ENCODE assay signal across 8 mouse cellular contexts in the genomic region with DNA sequence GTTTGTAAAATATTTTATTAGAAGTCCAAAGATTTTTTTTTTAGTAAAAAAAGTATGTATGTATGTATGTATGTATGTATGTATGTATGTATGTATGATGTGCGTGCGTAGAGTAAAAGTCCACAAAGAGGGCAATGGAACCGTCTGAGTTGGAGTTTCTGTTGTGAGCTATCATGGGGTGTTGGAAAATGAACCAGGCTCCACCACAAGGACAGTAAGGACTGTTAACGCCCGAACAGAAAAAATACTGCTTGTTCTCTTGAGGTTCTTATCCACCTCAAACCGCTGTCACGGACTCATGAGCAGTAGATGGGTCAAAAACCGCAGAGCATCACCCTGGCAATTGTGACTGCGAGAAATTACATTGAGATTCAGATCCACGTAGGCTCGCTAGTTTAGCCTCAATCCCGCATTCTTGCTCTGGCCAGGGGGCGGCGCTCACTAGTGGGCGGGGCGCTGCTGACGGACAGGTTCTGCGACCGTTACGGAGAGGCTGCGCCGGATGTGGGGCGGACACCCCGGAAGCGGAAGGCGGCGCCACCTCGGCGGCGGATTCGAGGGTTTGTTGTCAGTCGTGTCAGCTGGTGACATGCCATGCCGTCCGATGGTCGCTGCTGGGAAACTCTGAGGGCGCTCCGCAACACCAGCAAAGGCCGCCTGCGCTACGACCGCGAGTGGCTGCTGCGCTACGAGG. TPM values are rescaled to one million over a fixed set of nuclear protein-coding genes. Genes with fewer than 3 reads are reported as not detected.
DNase-seq lines count a peak whose midpoint lies in the region; ATAC-seq lines count a peak whose summit lies in the region.

A gene (plus strand): TSS at position 521 of the 694 bp plus-strand sequence.

- H3K4me3 ChIP-seq in hindbrain, embryonic 16.5 days (ENCODE audit: low read length): peak within 1 kb of the TSS; percentile 95
- H3K4me3 ChIP-seq in macrophage (ENCODE audit: inconsistent target): peak within 1 kb of the TSS; percentile 65

- peak within 1 kb of the TSS; percentile 84 for H3K4me2 ChIP-seq in hindbrain, embryonic 16.5 days (ENCODE audit: low read length)

- H3K36me3 ChIP-seq in hindbrain, embryonic 16.5 days (ENCODE audit: control insufficient read depth, insufficient read depth, low read length): peaks cover 23% of the 10 kb centered on the region
- peaks cover 13% of the 10 kb centered on the region; the same call in 1 of the 2 replicates for H3K36me3 ChIP-seq in macrophage (ENCODE audit: inconsistent target)

- H3K27ac ChIP-seq in hindbrain, embryonic 16.5 days (ENCODE audit: low read depth, low read length): peak within 1 kb of the TSS; percentile 86
- peak within 1 kb of the TSS; percentile 32; the same call in 1 of the 2 replicates for H3K27ac ChIP-seq in macrophage

- peak within 1 kb of the TSS; percentile 72 for H3K9ac ChIP-seq in hindbrain, embryonic 16.5 days (ENCODE audit: low read depth, low read length)

- peak; percentile 99 for ATAC-seq in hindbrain, embryonic 16.5 days

- H3K9me3 ChIP-seq in hindbrain, embryonic 16.5 days (ENCODE audit: control insufficient read depth, low read length): no peaks in the 10 kb centered on the region

- peaks cover 8% of the 10 kb centered on the region; the same call in 1 of the 2 replicates for H3K79me2 ChIP-seq in macrophage (ENCODE audit: inconsistent target)

- peak; percentile 88 for DNase-seq in WW6 (ENCODE audit: low read depth, low spot score)
- DNase-seq in cerebellum, postnatal 4 days (ENCODE audit: low spot score in 2 of 2): peak; percentile 95 to 98
- DNase-seq in gastrocnemius, adult 18-20 months (ENCODE audit: low spot score): peak; percentile 96
- peak; percentile 97 to 98 for DNase-seq in left cerebral cortex, adult 18-20 months (ENCODE audit: low spot score in 2 of 2)
- peak; percentile 97 for DNase-seq in right cerebral cortex, adult 18-20 months
- DNase-seq in urinary bladder, postnatal 10 days (ENCODE audit: low spot score): peak; percentile 93

- no peaks in the 10 kb centered on the region for H3K27me3 ChIP-seq in hindbrain, embryonic 16.5 days (replicated peaks; ENCODE audit: control insufficient read depth, insufficient read depth, low read length)

- WGBS in hindbrain, embryonic 16.5 days: 3% methylated on average over 41 of the region's 44 CpGs
- 3% methylated on average over 37 of the region's 44 CpGs for WGBS in macrophage (ENCODE audit: missing documents)

- H3K4me1 ChIP-seq in hindbrain, embryonic 16.5 days (ENCODE audit: control insufficient read depth, insufficient read depth, low read depth, low read length): peaks cover 6% of the 10 kb centered on the region

RNA-seq across cellular contexts. Expression of the gene that starts here (rescaled TPM):
- total RNA-seq in gastrocnemius, adult 18-20 months (2021): 10 to 100 TPM; 23.1 to 23.9 TPM
- 59.6 and 66.0 TPM in 2 replicates for polyA plus RNA-seq in hindbrain, embryonic 16.5 days (2015; fragmentation: Nextera tagmentation; extraction: Ambion mirVana)
- 10 to 100 TPM; 44.0 to 49.5 TPM for total RNA-seq in left cerebral cortex, adult 18-20 months (2021)
- total RNA-seq in macrophage (2018; cell fraction: chromatin; rRNA removed): 10 to 100 TPM in 25 of 26 experiments, 1 to 10 TPM in 1; 9.6 to 70.2 (median 31.0) TPM
- 10 to 100 TPM in 1 of 26 experiments, 1 to 10 TPM in 25; 5.9 to 10.3 (median 8.4) TPM for total RNA-seq in macrophage (2018; cell fraction: cytosol; rRNA removed)
- 10 to 100 TPM in 16 of 26 experiments, 1 to 10 TPM in 10; 4.9 to 32.5 (median 15.2) TPM for total RNA-seq in macrophage (2018; cell fraction: nucleus; rRNA removed)
- 7.9 to 12.5 TPM (median 10.0 TPM) in 3 replicates for polyA plus RNA-seq in macrophage (2018)

Comparison
In these comparisons a context has a peak if more than half of its experiments do, and no peak if none do; other contexts are left out.
1. Peak in every context shown above with its lines: DNase-seq, ATAC-seq, H3K4me3 ChIP-seq and H3K27ac ChIP-seq.